Mouse (Mus musculus): ENCODE measurements around the gene Pdgfb. TPM values are rescaled to one million over a fixed set of nuclear protein-coding genes. Genes with fewer than 3 reads are reported as not detected.

The Pdgfb gene
- total and polyA plus RNA-seq, 3 experiments = not detected

DNA sequence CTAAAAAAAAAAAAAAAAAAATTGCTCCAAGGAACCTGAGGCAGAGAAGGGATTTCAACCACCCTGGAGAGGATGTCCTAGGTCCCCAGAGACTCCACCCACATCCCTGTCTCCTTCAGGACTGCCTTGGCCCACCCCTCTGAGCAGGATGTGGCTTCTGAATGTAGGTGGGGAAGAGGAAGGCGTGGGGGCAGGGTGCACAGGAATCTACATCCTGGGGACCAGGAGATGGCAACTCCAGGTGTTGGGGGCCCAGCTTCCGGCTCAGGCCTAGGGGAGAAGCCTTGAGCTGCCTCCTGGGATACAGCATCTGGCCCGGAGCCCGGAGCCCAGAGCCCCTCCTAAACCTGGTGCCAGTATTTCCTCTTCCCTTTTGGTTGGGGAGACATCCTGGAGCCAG lies 35.3 kb upstream of the Pdgfb start:
- no peak for TF ChIP-seq BHLHE40 (IDR thresholded peaks at IDR 0.05; ENCODE audit: low read depth, low read length)
- TF ChIP-seq JUN (IDR thresholded peaks at IDR 0.05; ENCODE audit: insufficient read depth, low read depth, low read length) = no peak
- TF ChIP-seq TCF12 (IDR thresholded peaks at IDR 0.05; ENCODE audit: low read depth, low read length) = no peak
- TF ChIP-seq CHD2 (IDR thresholded peaks at IDR 0.05; ENCODE audit: low read length) = no peak
- no peak for TF ChIP-seq CHD1 (IDR thresholded peaks at IDR 0.05; ENCODE audit: low read depth, low read length)
- TF ChIP-seq POLR2AphosphoS2 (IDR thresholded peaks at IDR 0.05; ENCODE audit: low read depth, low read length) = no peak
- no peak for TF ChIP-seq POLR2A (IDR thresholded peaks at IDR 0.05; ENCODE audit: low read depth, low read length)
- Histone ChIP-seq H3K4me1 (ENCODE audit: control insufficient read depth in 1 of 2, insufficient read depth in 2 of 2) (peaks cover 14 to 51% of the 10 kb centered on the region in 2 experiments), H3K9ac (ENCODE audit: insufficient read depth, low read depth) (no peak overlapping the region), H3K9me3 (replicated peaks; ENCODE audit: low read length) (peaks cover 14% of the 10 kb centered on the region), H3K4me3 (replicated peaks in 1 of 3; ENCODE audit: low read depth in 2 of 3, low read length in 2 of 3, poor library complexity in 1 of 3) (no peak overlapping the region), H3K79me2 (replicated peaks; ENCODE audit: control insufficient read depth, extremely low read depth, insufficient read depth, poor library complexity, severe bottlenecking) (no peaks in the 10 kb centered on the region), H3K36me3 (replicated peaks in 1 of 2; ENCODE audit: control insufficient read depth in 1 of 2, insufficient read depth in 1 of 2, low read length in 1 of 2) (no peaks in the 10 kb centered on the region), H3K27ac (ENCODE audit: insufficient read depth, low read depth) (no peak overlapping the region), H3K27me3 (replicated peaks) (peaks cover 38% of the 10 kb centered on the region), H3K4me2 (ENCODE audit: insufficient read depth, low read depth, poor library complexity, severe bottlenecking) (no peak overlapping the region)
- in situ Hi-C loops (cut with MboI; ENCODE audit: low pct_ligation_motif_present, low pct_unique_long_range_greater_than_20kb, low sequenced_read_pairs) = no loop called here
- dilution Hi-C loops (cut with MboI; ENCODE audit: extremely low pct_ligation_motif_present, extremely low pct_unique_long_range_greater_than_20kb, low sequenced_read_pairs) = no loop called here
- no peak for DNase-seq (ENCODE audit: extremely low read depth)

DNA sequence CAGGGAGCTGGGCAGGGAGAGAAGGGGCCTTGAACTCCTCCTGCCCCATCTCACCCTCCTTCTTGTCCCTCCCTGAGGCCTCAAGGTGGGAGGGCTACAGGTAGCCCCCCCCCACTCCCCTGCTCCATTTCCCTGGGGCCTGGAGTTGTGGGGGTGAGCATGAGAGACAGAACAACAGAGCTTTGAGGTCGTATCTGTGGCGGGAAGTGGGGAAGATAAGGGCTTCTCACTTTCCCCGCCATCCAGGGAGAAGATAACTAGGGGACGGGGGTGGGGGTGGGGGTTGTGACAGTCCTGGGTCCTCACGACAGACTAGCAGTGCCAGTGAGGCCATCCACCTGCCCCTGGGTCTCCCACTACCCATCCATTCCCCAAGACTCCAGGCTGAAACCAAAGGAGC lies 33.2 kb upstream of the Pdgfb start:
- H3K79me2 ChIP-seq (replicated peaks; ENCODE audit: control insufficient read depth, extremely low read depth, insufficient read depth, poor library complexity, severe bottlenecking) = no peaks in the 10 kb centered on the region
- H3K36me3 ChIP-seq (replicated peaks in 1 of 2; ENCODE audit: control insufficient read depth in 1 of 2, insufficient read depth in 1 of 2, low read length in 1 of 2) = no peaks in the 10 kb centered on the region
- no peak overlapping the region for H3K4me2 ChIP-seq (ENCODE audit: insufficient read depth, low read depth, poor library complexity, severe bottlenecking)
- no peak overlapping the region for H3K9ac ChIP-seq (ENCODE audit: insufficient read depth, low read depth)
- peaks cover 53% of the 10 kb centered on the region for H3K27me3 ChIP-seq (replicated peaks)
- no peak for TF ChIP-seq CTCF (conservative IDR thresholded peaks at IDR 0.05 in 1 of 2, IDR thresholded peaks at IDR 0.05 in 1 of 2; ENCODE audit: low read depth in 2 of 2, low read length in 2 of 2)
- TF ChIP-seq MAX (IDR thresholded peaks at IDR 0.05; ENCODE audit: low read length) = no peak
- TF ChIP-seq ELF1 (IDR thresholded peaks at IDR 0.05; ENCODE audit: low read depth, low read length) = no peak
- TF ChIP-seq MYC (IDR thresholded peaks at IDR 0.05; ENCODE audit: low read depth, low read length) = no peak
- TF ChIP-seq JUND (conservative IDR thresholded peaks at IDR 0.05; ENCODE audit: low read depth, low read length) = no peak
- no peak for TF ChIP-seq MEF2A (IDR thresholded peaks at IDR 0.05; ENCODE audit: borderline replicate concordance, low read depth, low read length)
- TF ChIP-seq CHD2 (IDR thresholded peaks at IDR 0.05; ENCODE audit: low read length) = no peak
- TF ChIP-seq TBP (conservative IDR thresholded peaks at IDR 0.05; ENCODE audit: low read depth, low read length) = no peak
- no peak for TF ChIP-seq RAD21 (IDR thresholded peaks at IDR 0.05; ENCODE audit: low read depth, low read length)
- no peak for TF ChIP-seq ZC3H11A (IDR thresholded peaks at IDR 0.05; ENCODE audit: low read depth, low read length)
- no peak for TF ChIP-seq MXI1 (IDR thresholded peaks at IDR 0.05; ENCODE audit: low read depth, low read length)
- no peak for TF ChIP-seq MAZ (IDR thresholded peaks at IDR 0.05; ENCODE audit: low read depth, low read length)
- H3K27ac ChIP-seq (ENCODE audit: insufficient read depth, low read depth) = no peak overlapping the region
- no peak for DNase-seq (ENCODE audit: extremely low read depth)
- peaks cover 6 to 34% of the 10 kb centered on the region in 2 experiments; a peak in 3 of 4 replicates for H3K4me1 ChIP-seq (ENCODE audit: control insufficient read depth in 1 of 2, insufficient read depth in 2 of 2)
- H3K4me3 ChIP-seq (replicated peaks in 1 of 3; ENCODE audit: low read depth in 2 of 3, low read length in 2 of 3, poor library complexity in 1 of 3) = no peak overlapping the region
- peaks cover 14% of the 10 kb centered on the region for H3K9me3 ChIP-seq (replicated peaks; ENCODE audit: low read length)
- in situ Hi-C loops (cut with MboI; ENCODE audit: low pct_ligation_motif_present, low pct_unique_long_range_greater_than_20kb, low sequenced_read_pairs) (no loop called here), dilution Hi-C loops (cut with MboI; ENCODE audit: extremely low pct_ligation_motif_present, extremely low pct_unique_long_range_greater_than_20kb, low sequenced_read_pairs) (no loop called here)
